Mouse (Mus musculus) ES-E14 (cell line): ENCODE data around the gene Sdf2l1.

ENCODE experiments used
- HCFC1 ChIP-seq: IDR thresholded peaks from 2 replicates; pipeline ENCODE4 v1.6.1; 2012; ENCODE audit warnings: low read length, inconsistent platforms, borderline replicate concordance; ENCODE audit not compliant: insufficient read depth
- MAFK ChIP-seq: IDR thresholded peaks from 2 replicates; pipeline ENCODE4 v1.6.1; 2014; ENCODE audit warnings: mild to moderate bottlenecking, low read depth, low read length, inconsistent platforms; ENCODE audit not compliant: insufficient read depth

DNA sequence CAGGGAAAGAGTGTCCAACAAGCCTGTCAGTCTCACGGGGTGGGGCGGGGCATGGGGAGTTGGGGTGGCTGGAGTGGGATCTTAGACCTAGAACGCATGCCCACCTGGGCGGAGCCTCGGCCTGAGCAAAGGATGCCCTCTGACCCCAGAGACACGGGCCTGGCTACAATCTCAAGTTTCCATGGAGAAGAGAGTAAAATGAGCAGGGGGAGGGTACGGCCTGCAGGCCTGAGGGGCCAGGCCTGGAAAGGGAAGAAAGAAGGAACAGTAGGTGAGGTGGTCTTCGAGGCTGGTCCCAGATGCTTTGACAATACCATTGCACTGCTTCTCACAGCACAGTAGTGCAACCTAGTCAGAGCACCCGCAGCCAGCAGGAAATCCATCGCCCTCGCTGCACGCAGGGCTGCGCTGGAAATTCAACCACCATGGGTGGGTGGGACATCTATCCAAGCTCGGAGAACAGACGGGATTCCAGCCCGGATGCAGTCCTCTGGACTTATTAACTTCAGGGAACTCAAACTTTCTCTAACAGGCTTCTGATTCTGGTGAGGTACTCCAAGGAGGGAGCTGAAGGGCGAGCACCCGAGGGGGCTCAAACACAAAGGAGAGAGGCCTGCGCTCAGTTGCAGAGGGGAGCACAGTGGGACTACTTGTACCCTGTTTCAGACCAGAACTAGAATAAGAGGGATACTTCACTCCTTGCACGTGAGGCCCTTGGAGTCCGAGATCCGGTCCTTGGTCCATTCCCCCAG, 7.9 kb downstream of the Sdf2l1 start:
- TF ChIP-seq MAFK, result no peak
- TF ChIP-seq HCFC1, result no peak
